Mouse (Mus musculus) T-cell, adult 2 months (primary cell): Measurements from ENCODE around the gene Otud7a.

ENCODE experiments used
- DNase-seq: peaks from one replicate; pipeline ENCODE4 v3.0.0; 2022; ENCODE audit warnings: low spot score

The Otud7a gene

GRCm38 (mm10) chr7:63444484-63445345, at the start of gene Otud7a:
Otud7a (plus strand) TSS chr7:63444751.
- no peak for DNase-seq

- DNase-seq: no peak
These were observed 38.6 kb upstream of the Otud7a start for GRCm38 (mm10) chr7:63405988-63406387.

DNA sequence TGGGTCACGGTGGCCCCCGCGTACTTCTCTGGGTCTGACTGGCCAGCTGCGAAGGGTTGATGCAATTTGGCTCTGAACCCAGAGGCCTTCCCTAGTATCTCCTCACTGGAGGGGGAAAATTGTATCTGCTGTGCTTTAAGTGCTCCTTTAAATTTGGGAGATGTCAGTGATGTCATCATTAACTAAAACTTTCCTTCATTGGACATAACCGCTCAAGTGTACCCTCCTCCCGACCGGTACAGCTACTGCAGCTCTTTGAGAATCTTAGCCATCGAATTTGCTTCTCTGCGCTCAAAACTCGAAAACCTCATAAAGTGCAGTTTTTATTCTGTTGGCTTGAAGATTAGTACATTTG, 772 bp downstream of the Otud7a start:
- DNase-seq: no peak

GRCm38 (mm10) chr7:63446951-63447350, 2.4 kb downstream of the Otud7a start:
- no peak for DNase-seq

DNA sequence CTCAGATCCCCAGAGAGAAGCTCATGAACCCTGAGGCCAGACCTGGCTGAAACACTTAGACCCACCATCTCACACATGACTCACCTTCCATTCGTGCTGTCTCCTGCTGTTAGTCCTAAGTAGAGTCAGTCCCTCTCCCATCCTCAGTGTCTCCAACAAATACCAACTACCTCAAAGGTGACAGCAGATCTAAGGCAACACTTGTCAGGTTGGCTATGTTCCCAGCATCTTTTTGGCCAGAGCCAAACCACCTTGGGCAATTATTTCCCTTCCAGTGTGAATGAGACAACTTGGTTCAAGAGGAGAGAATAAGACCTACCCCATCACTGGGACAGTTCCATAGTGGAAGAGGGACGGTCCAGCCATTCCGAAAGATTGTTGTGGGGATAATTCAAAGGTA, 10.7 kb downstream of the Otud7a start:
- no peak for DNase-seq

- DNase-seq: no peak
These were observed 17.7 kb downstream of the Otud7a start for GRCm38 (mm10) chr7:63462234-63462633.

DNA sequence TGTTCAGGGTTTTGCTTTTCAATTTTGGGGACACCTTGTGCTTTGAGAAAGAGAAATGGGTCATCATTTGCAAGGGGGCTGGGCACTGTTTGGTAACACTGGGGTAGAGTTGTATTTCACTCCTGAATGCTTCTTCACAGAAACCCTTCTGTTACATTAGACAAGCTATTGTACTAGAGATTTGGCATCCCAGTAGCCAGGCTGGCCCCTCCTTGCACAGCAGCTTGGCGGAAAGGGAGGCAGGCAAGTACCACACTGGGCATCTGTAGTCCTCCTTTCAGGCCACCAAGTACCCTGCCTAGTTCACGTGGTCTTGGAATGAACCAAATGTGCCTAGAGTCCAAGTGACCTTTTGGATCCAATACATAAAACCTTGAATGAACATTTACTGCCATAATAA, 18.1 kb downstream of the Otud7a start:
- no peak for DNase-seq

- no peak for DNase-seq
These were observed 22.2 kb downstream of the Otud7a start for GRCm38 (mm10) chr7:63466729-63467128.

- no peak for DNase-seq
These were observed 23.7 kb downstream of the Otud7a start for GRCm38 (mm10) chr7:63468258-63468657.

DNA sequence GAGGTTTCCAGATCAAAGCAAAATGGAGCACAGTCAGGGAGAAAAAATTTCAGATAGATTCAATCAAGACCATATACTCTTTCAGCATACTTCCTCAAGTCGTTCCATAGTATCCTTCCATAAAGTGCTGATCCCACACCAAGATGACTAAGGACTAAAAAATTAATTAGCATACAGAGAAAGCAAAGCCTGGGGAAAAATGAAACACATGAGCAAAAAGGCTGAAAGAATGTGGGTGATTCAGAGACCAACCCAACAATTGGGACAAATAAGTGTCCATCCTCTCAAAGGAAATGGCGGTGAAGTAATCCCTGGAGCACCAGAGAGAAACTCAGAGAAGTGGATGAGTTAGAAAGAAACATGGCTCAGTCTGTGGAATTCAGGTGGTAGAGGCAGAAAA, 38.5 kb downstream of the Otud7a start:
- no peak for DNase-seq

DNA sequence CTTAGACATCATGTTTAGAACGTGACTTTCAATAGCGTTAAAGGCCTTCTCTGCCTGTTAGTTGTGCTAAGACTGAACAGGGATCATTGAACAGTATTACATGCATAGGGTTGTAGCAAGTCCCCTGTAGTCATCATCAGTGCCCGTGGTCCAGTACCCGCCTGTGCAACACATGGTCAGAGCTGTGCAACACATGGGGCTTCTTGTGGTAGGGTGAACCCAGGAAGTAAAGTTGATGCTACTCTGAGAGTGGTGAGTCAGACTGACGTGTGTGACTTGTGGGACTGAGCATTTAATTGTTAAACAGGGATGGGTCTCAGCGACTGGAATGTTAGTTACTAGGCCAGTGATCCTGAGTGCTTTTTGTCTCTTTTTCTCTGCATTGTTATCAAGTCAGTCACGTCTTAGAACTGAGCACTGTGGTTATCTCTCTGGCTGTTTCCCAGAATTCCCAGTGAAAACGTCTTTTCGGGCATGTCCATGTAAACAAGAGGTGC, 52.5 kb downstream of the Otud7a start:
- no peak for DNase-seq

DNA sequence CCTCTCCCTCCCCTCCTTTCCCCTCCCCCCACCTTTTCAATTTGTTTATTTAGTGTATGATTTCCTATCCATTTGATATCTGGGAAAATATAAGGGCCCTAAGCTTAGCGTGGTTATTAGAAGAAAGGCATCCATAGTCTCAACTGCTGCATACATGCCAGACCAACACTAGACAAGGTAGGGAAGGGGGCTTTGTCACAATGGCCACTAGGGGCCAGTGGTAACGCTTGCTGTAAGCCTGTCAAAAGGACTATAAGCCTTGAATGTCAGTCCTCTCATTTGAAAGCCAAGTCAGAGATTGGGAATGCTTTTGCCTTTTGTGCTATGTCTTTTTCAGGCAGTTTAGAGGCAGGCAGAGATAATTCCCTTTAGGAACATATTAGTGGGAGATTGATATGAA, 59.7 kb downstream of the Otud7a start:
- DNase-seq: no peak

DNA sequence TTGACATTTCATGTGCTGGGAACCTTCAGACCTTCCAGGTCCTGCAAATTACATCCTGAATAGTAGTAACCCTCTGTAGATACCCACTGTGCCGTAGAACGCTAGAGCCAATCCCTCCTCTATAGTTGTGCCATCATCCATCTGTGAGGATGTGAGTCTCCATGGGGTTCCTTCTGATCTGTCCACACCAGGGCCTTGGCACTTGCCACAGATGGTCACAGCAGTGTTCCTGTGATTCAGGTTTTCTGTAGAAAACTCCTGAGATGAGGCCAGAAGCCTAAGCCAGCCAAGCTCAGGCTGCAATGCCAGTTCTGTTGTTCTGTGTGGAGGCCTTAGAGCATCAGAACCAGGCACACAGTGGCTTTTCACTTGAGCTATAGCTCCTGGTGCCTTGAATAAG, 63.5 kb downstream of the Otud7a start:
- no peak for DNase-seq

DNA sequence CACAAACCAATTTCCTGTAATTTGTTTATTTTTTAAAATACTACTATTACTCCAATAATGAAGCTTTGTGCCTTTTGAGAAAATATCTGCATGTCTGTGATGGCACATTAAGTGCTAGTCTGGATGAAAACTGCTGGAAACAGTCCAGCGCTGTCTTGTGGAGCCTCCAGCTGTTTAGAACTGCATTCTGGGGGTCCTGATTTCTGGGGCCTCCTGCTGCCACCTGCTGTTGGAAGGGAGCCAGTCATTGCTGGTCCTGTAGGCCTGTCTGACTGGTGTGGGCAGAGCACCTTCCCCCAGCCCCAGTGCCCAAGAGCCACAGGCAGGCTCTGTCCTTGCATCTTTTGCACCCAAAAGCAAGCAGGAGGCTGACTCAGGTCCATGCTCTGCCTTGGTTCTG, 65.3 kb downstream of the Otud7a start:
- DNase-seq: no peak

DNA sequence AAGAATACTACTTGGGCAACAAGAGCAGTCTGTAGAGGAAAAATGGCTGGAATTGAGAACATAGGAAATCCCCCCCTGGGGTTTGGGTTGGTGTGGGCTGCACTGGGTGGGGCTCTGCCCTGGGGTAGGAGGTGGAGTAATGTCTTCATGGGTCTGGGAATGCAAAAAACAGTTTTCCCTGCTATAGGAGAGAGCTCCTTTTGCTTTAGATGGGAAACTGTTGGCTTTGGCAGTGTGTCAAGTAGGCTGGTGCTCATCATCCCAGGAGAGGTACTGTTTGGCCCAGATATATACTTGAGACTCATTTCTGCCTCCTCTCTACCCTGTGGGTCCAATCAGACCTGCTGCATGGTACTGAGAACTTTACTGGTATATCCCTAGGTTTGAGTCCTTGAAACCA, 66.9 kb downstream of the Otud7a start:
- DNase-seq: no peak

DNA sequence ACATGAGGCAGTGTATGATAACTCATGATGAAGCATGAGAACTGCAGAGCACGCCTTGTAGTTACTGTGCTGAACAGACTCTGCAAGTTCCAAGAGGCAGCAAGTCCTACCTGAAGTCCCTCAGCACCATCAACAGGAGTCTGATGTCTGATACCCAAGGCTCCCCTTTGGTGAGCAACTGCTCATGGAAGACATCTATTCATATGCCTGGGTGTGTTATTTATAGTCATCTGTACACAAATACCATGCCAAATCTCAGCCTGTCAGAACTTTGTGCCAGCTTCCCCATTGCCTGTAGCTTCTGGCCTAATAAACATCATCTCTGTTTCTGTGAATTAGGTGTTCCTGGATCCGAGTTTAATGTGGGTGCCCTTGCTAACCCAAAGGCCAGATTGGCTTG, 68.0 kb downstream of the Otud7a start:
- DNase-seq: no peak

GRCm38 (mm10) chr7:63516141-63516895, 71.8 kb downstream of the Otud7a start:
- no peak for DNase-seq

GRCm38 (mm10) chr7:63520299-63520698, 75.7 kb downstream of the Otud7a start:
- no peak for DNase-seq

DNA sequence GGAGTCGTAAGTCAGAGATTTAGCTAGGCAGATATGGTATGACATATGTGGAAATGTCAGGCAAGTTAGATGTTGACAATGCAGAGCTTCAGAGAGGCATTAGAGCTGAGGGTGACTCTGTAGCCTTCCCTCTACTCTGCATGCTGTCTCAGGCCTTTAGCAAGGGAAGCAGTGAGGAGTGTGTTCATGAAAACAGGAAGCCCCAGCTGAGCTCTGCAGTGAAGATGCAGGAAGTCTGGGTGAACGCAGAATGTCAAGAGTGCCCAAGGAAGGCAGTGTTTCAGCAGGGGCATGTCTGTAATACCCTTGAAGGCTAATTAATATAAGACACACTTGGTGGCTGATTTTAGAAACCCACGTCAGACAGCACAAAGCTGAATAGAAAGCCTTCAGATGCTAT, 77.9 kb downstream of the Otud7a start:
- no peak for DNase-seq

DNA sequence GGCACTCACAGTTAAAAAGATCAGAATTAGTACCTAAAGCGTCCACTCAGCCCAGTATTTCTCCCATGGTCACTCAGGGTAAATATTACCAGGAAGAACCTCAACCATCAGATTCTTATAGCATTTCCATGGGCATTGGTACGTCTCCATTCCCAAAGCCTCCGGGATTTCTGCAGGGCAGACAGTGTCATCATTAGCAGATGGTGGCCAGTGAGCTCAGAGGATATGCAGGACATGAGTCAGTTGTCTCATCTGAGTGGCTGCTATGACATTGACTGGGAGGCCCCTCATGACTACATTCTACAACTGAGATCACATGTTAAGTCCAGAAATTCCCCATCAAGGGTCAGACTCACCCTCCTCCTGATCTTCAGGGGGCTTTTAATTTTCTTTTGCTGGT, 78.5 kb downstream of the Otud7a start:
- no peak for DNase-seq

- DNase-seq: no peak
These were observed 95.7 kb downstream of the Otud7a start for GRCm38 (mm10) chr7:63540293-63540692.

DNA sequence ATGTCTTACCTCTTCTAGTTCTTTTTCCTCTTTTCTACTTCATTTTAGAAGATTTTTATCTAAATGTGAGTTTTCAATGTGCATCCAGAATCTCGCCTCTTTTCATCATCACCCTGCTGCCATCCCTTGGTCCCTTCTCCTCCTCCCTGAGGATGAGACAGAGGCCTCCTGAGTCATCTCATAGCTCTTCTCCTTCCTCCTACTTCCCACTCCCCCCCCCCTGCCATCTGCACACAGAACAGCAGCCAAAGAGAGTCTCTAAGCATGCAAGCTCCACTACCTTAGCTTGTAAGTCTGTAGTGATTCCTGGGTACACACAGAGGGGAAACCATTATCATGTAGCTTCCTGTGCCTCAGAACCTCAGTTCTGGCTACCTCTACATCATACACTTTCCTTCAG, 109.9 kb downstream of the Otud7a start:
- no peak for DNase-seq

DNA sequence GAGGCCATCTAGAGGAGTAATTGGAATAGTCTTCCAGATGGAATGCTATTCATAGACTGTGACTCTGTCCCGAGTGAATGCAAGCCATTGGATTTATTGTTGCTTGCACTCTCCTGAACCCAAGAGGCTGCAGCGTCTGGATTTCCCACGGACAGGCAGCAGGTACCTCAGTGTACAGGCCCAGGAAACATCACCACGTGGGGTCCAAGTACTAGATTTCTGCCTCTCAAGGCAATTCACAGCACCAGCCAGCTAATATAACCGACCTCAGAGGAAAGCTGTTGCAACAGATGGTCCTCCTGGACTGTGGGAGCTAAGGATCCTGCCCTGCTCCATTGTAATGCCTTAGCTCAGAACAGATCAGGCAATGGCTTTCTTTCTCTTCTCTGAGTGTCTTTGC, 111.8 kb downstream of the Otud7a start:
- DNase-seq: no peak
